Mouse (Mus musculus) cerebellum, adult 2 months (tissue): ENCODE data around the gene Mnt. TPM values are rescaled to one million over a fixed set of nuclear protein-coding genes. Genes with fewer than 3 reads are reported as not detected.
"Not testable (repeated sequence)": the region's sequence is repeated elsewhere in the genome, so short reads cannot be mapped to it uniquely, and the experiment has no call there.

Experiments used
- DNase-seq, 2 experiments: peaks; one replicate each; pipeline ENCODE4 v3.0.0; 2021
- H3K27ac ChIP-seq: fragments of 200-500 bp; 2 replicates; pipeline ENCODE4 v1.5.1; 2012; ENCODE audit warnings: low read length, control low read depth, inconsistent platforms; ENCODE audit not compliant: insufficient read depth
- H3K27me3 ChIP-seq: fragments of 200-500 bp; 2 replicates; pipeline ENCODE4 v1.6.1; 2012; ENCODE audit warnings: inconsistent platforms, mild to moderate bottlenecking, low read length, moderate library complexity; ENCODE audit not compliant: control insufficient read depth, insufficient read depth
- H3K4me1 ChIP-seq: fragments of 200-500 bp; 2 replicates; pipeline ENCODE4 v1.6.1; 2011; ENCODE audit warnings: low read length; ENCODE audit not compliant: control insufficient read depth, insufficient read depth
- H3K4me3 ChIP-seq: fragments of 200-500 bp; replicated peaks from 2 replicates; pipeline ENCODE3; 2011; ENCODE audit warnings: mild to moderate bottlenecking, low read depth, low read length, control low read depth; ENCODE audit not compliant: insufficient read depth
- CTCF ChIP-seq: fragments of 200-500 bp; IDR thresholded peaks from 2 replicates; pipeline ENCODE4 v1.5.1; 2011; ENCODE audit warnings: low read depth, mild to moderate bottlenecking, control low read depth, low read length, moderate library complexity, borderline replicate concordance; ENCODE audit not compliant: insufficient read depth
- POLR2A ChIP-seq: fragments of 200-500 bp; IDR thresholded peaks from 2 replicates; pipeline ENCODE4 v1.6.1; 2011; ENCODE audit warnings: low read length, control low read depth, borderline replicate concordance; ENCODE audit not compliant: insufficient read depth
- WGBS: fragments of 180-500 bp; shearing (Covaris S2); methylation state at CpG from one replicate; pipeline ENCODE4 v1.1.7; 2018; 5-methylcytosine and 5-hydroxymethylcytosine counted together
- polyA plus RNA-seq: library from polyadenylated mRNA; depleted of rRNA; stranded (reverse); fragments of >200 nt; gene quantifications from 2 replicates; pipeline ENCODE4 v1.2.3, GENCODE M21; 2012; rRNA removed

Gene Mnt
- polyA plus RNA-seq = 17.9 and 18.0 TPM in 2 replicates

DNA sequence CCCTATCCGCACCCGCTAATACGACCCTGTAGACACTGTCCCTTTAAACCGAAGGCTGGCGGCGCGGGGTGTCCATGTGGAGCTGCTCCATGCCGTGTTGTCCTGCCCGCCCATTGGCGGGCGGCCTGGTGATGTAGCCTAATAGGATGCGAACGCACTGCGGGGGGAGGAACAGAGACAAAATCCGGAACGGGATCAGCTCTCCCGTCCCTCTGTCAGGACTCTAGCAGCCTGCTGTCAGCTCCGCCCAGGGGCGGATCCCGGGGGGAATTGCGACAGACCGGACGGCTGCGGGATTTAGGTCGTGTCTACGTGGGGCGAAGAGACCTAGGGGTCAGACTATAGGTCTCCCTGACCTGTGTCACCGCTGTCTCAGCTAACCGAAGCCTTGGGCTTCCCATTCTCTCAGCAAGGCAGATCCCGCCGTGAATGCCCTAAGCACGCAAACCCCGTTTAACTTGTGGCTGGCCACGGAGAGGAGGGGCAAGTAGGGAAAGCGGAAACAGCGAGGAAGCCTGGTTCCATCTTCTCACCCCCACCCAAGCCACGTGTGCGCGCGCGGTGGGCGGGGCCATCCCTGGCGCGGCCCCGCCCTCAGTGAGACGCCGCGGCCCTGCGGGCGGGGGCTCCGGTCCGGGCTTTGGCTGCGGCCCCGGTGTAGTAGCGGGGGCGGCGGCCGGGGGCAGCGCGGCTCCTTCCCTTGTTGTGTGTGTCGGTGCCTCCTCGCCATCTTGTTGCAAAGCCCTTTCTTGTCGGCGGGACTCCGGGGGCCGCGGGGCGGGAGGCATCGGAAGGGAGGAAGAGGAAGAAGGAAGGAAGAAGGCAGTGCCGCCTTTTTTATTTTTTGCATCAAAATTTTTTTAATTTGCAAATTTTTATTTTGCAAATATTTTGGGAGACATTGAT is at the start of gene Mnt:
Gene Mnt (plus strand): TSS at position 665 of the 906 bp plus-strand sequence.
- TF ChIP-seq CTCF (no peak), POLR2A (peak; percentile 58; the same call in 1 of the 2 replicates)
- Histone ChIP-seq H3K4me1 (peaks cover 7% of the 10 kb centered on the region), H3K27me3 (no peaks in the 10 kb centered on the region), H3K27ac (peak within 1 kb of the TSS; percentile 89), H3K4me3 (peak within 1 kb of the TSS; percentile 92)
- DNase-seq = peak; percentile 99 to 100
- WGBS = 1% methylated on average over 70 of the region's 70 CpGs

DNA sequence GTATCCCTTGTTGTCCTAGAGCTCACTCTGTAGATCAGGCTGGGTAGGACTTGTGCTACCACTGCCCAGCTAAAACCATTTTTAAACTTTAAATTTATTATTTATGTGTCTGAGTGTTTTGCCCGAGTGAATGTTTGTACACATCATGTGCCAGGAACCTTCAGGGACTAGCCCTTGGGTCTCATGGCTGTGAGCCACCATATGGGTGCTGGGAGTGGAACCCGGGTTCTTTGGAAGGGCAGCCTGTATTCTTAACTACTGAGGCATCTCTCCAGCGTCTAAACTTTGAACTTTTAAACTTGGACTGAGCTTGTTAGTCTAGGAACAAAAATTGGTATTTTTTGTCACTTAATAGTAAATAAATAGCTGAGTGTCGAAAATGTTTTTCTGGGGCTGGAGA is 37.8 kb upstream of the Mnt start:
- Histone ChIP-seq H3K4me3 (no peak overlapping the region), H3K27ac (no peak overlapping the region), H3K27me3 (no peaks in the 10 kb centered on the region), H3K4me1 (no peaks in the 10 kb centered on the region)
- no peak for TF ChIP-seq POLR2A
- TF ChIP-seq CTCF = no peak
- DNase-seq = no peak
- WGBS = 91% methylated on average over 4 of the region's 4 CpGs

DNA sequence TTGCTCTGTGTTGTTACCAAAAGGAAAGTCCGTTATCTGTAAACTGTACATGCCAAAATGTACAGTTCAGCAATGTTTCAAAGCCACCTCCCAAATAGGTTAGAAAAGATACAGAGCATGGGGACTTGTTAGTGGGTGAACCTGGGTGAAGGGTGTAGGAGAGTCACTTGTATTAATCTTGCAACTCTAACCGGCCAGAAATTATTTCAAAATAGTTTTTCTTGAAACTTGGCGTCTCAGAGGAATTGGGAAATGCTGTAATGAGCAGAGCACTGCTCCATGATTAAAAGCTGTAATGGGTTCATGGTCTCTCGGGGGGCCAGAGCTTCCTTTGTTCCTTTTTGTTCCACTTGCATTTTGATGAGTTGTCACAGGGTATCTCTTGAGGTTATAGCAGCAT is 30.1 kb upstream of the Mnt start:
- Histone ChIP-seq H3K27ac (no peak overlapping the region), H3K4me3 (no peak overlapping the region), H3K4me1 (no peaks in the 10 kb centered on the region), H3K27me3 (no peaks in the 10 kb centered on the region)
- TF ChIP-seq CTCF = no peak
- TF ChIP-seq POLR2A = no peak
- DNase-seq = no peak
- 82% methylated on average over 4 of the region's 4 CpGs for WGBS

DNA sequence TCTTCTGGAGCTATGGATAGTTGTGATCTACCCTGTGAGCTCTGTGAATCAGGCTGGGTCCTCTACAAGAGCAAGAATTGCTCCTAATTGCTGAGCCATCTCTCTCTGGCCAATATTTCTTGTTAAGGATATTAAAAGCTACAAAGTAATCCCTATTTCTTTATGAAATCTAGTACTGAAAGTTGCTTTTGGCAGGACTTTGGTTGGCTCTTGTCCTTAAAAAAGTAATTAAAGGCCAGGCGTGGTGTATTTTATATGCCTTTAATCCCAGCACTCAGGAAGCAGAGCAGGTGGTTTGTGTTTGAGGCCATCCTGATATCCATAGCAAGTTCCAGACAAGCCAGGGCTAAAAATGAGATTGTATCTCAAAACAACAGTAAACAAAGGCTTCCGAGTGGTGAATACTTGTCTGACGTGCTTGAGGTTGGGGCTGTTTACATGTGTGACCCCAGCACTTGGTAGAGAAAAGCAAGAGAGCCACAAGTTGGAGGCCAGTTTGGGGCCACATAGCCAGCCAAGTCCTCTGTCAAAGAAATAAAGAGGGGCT is 26.6 kb upstream of the Mnt start:
- Histone ChIP-seq H3K4me1 (no peaks in the 10 kb centered on the region), H3K27ac (no peak overlapping the region), H3K27me3 (no peaks in the 10 kb centered on the region), H3K4me3 (no peak overlapping the region)
- 89% methylated on average over 3 of the region's 3 CpGs for WGBS
- TF ChIP-seq POLR2A (no peak), CTCF (no peak)
- no peak for DNase-seq

DNA sequence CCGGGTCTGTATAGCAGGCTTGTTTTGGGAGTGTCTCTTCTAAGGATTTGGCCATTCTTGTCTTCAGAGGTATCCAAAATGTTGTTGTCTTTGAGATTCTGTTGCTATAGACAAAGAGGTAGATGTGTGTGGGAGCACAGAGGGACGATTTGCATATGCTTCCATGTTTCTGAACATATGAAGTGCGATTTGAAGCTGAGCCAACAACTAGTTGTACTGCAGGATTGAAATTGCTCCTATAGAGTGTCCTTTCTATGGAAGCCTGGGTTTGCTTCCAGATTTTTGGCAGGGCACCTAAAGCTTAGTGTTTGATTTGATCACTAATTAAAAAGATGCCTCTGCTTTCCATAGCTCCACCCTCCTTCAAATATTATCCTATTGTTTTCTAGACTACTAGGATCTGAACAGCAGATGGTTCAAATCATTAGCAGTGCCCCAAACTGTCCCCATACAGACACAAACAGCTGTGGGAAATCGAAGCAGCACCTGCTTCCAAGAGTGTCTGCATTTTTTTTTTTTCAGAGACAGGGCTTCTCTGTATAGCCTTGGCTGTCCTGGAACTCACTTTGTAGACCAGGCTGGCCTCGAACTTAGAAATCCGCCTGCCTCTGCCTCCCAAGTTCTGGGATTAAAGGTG is 23.4 kb upstream of the Mnt start:
- no peak for TF ChIP-seq POLR2A
- no peak for TF ChIP-seq CTCF
- Histone ChIP-seq H3K4me1 (no peaks in the 10 kb centered on the region), H3K27ac (no peak overlapping the region), H3K4me3 (no peak overlapping the region), H3K27me3 (no peaks in the 10 kb centered on the region)
- 82% methylated on average over 6 of the region's 6 CpGs for WGBS
- no peak for DNase-seq

DNA sequence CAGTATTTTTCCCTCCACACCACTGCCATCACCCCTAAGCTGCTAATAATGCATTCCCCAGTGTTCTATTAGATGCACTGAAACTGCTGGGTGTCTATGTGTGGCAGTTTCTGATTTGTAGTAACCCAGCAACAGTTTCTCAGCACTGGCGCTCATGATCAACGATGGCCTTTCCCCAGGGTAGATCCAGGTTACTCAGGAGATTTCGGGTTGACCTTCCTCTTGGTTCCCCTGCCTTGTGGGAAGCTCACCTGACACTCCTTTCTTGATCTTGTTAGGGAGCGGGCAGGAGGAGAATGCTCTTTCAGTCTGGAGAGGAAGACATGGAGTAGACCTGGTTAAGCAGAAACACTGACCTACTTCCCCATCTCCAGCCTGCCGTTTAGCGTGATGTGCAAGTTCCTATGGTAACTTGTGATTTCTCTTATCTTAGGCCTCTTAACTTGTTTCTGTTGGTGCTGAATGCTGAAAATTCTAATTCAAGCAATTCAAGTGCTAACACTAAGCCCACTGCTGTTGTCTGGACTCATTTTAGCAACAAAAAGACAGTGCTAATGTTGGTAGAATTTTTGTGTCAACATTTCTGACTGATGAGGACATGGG is 22.4 kb upstream of the Mnt start:
- Histone ChIP-seq H3K27me3 (no peaks in the 10 kb centered on the region), H3K27ac (no peak overlapping the region), H3K4me1 (no peaks in the 10 kb centered on the region), H3K4me3 (no peak overlapping the region)
- 92% methylated on average over 6 of the region's 6 CpGs for WGBS
- TF ChIP-seq POLR2A (no peak), CTCF (no peak)
- no peak for DNase-seq

DNA sequence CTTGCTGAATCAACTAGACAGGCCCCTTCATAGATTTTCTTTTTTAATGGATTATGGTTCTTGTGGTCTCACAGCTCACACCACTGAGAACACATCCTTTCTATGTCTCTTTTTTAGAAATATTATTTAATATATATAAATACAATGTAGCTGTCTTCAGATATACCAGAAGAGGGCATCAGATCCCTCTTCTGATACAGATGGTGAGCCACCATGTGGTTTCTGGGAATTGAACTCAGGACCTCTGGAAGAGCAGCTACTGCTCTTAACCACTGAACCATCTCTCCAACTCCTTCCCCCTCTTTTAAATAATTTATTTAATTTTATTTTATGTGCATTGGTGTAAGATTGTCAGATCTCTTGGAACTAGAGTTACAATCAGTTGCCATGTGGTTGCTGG is 20.6 kb upstream of the Mnt start:
- no peak for TF ChIP-seq CTCF
- no peak for TF ChIP-seq POLR2A
- H3K4me3 ChIP-seq = no peak overlapping the region
- H3K27me3 ChIP-seq = no peaks in the 10 kb centered on the region
- no peaks in the 10 kb centered on the region for H3K4me1 ChIP-seq
- H3K27ac ChIP-seq = no peak overlapping the region
- no peak for DNase-seq

DNA sequence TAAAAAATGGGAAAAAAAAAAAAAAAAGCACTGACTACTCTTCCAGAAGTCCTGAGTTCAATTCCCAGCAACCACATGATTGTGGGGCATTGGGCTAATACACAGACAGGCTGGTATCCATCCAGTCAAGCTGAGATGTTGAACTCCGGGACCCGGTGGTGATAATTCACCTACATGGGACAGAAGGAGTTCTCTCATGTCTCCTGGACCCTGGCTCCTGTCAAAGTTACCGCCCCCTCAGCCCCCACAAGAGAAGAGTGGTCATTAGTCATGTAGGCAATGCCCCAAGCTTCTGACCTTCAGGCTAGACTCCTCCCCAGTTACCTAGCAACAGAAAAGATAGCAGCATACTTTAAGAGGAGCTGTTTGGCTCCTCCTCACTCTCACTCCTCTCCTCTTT is 19.7 kb upstream of the Mnt start:
- not testable (repeated sequence) for H3K4me3 ChIP-seq, H3K27ac ChIP-seq, H3K4me1 ChIP-seq, H3K27me3 ChIP-seq, DNase-seq
- 84% methylated on average over 3 of the region's 3 CpGs for WGBS
